Mouse (Mus musculus): Measurements from ENCODE around the gene Ms4a4c. TPM values are rescaled to one million over a fixed set of nuclear protein-coding genes. Genes with fewer than 3 reads are reported as not detected.
"Not testable (repeated sequence)": the region's sequence is repeated elsewhere in the genome, so short reads cannot be mapped to it uniquely, and the experiment has no call there.

Ms4a4c gene
- polyA plus RNA-seq, 1 experiment from 2014 or later, result not detected

GRCm38 (mm10) chr19:11411640-11412039 lies 7.1 kb downstream of the Ms4a4c start:
- Histone ChIP-seq H3K4me3 (no peak overlapping the region), H3K4me1 (no peaks in the 10 kb centered on the region), H3K27ac (replicated peaks) (no peak overlapping the region), H3K27me3 (replicated peaks; ENCODE audit: low read depth, poor library complexity, severe bottlenecking) (no peaks in the 10 kb centered on the region), H3K36me3 (replicated peaks) (no peaks in the 10 kb centered on the region), H3K9me3 (no peaks in the 10 kb centered on the region)
- WGBS, result 85% methylated on average over 1 of the region's 1 CpGs
- no peak for DNase-seq (ENCODE audit: low spot score)

GRCm38 (mm10) chr19:11414084-11414483 lies 9.5 kb downstream of the Ms4a4c start:
- Histone ChIP-seq H3K9me3 (no peaks in the 10 kb centered on the region), H3K27me3 (replicated peaks; ENCODE audit: low read depth, poor library complexity, severe bottlenecking) (no peaks in the 10 kb centered on the region), H3K4me3 (no peak overlapping the region), H3K36me3 (replicated peaks) (no peaks in the 10 kb centered on the region), H3K4me1 (no peaks in the 10 kb centered on the region), H3K27ac (replicated peaks) (no peak overlapping the region)
- WGBS, result 85% methylated on average over 1 of the region's 1 CpGs
- no peak for DNase-seq (ENCODE audit: low spot score)

DNA sequence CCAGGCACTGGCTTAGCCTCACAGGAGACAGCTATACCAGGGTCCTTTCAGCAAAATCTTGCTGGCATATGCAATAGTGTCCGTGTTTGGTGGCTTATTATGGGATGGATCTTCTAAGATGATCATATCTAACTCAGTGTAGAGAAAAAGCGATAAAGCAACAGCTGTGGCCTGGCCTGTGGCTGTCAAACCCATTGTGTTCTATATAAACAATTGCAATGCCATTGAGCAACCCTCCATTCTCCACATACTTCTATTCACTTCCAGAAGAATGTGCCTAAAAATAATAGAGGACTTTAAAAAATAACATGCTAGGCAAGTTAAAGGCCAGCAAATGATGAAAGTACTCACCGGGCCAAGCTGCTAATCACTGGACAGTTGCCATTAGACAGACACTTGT lies 11.0 kb downstream of the Ms4a4c start:
- no peaks in the 10 kb centered on the region for H3K9me3 ChIP-seq
- no peaks in the 10 kb centered on the region for H3K4me1 ChIP-seq
- H3K27me3 ChIP-seq (replicated peaks; ENCODE audit: low read depth, poor library complexity, severe bottlenecking), result no peaks in the 10 kb centered on the region
- H3K36me3 ChIP-seq (replicated peaks), result no peaks in the 10 kb centered on the region
- H3K27ac ChIP-seq (replicated peaks), result no peak overlapping the region
- no peak for DNase-seq (ENCODE audit: low spot score)
- H3K4me3 ChIP-seq, result no peak overlapping the region
- 74% methylated on average over 3 of the region's 3 CpGs for WGBS

DNA sequence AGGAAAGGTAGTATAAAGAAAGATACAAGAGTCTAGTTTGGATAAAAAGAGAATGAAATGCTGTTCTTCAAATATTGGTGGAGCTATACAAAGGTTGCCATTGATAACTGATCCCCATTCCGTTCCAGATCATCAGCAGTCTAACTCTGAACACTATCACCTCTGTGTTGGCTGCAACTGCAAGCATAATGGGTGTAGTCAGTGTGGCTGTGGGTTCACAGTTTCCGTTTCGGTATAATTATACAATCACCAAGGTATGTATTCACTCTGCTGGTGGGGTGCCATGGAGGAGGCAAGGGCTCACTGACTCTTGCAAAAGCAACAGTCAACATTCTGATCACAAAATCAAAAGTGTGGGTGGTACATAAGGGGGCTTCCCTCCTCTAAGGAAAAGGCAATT lies 14.3 kb downstream of the Ms4a4c start:
- WGBS, result 53% methylated on average over 3 of the region's 3 CpGs
- H3K36me3 ChIP-seq (replicated peaks); H3K27me3 ChIP-seq (replicated peaks; ENCODE audit: low read depth, poor library complexity, severe bottlenecking); H3K4me1 ChIP-seq; H3K4me3 ChIP-seq; DNase-seq (ENCODE audit: low spot score); H3K9me3 ChIP-seq; H3K27ac ChIP-seq (replicated peaks): not testable (repeated sequence)

DNA sequence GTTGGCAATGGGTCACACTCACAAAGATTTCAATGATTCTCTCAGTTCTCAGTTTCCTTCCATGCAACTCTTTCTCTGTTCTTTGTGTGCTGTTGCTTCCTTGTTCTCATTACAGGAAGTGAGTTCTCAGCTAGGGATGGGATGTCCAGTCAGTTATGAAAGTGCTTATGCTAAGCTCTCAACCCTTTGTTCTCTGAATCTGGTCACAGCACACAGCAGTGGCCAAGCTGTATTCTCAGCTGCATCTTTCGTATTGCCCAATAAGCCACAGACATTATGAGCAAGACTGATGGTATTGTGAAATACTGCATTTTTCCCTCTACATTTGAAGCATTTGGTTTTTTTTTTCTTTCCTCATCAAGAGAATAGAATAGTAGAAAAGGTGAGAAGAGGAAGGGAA lies 26.6 kb downstream of the Ms4a4c start:
- H3K4me3 ChIP-seq; H3K4me1 ChIP-seq; H3K9me3 ChIP-seq; H3K27ac ChIP-seq (replicated peaks); DNase-seq (ENCODE audit: low spot score); H3K27me3 ChIP-seq (replicated peaks; ENCODE audit: low read depth, poor library complexity, severe bottlenecking); H3K36me3 ChIP-seq (replicated peaks): not testable (repeated sequence)
- WGBS, result 87% methylated on average over 1 of the region's 1 CpGs

DNA sequence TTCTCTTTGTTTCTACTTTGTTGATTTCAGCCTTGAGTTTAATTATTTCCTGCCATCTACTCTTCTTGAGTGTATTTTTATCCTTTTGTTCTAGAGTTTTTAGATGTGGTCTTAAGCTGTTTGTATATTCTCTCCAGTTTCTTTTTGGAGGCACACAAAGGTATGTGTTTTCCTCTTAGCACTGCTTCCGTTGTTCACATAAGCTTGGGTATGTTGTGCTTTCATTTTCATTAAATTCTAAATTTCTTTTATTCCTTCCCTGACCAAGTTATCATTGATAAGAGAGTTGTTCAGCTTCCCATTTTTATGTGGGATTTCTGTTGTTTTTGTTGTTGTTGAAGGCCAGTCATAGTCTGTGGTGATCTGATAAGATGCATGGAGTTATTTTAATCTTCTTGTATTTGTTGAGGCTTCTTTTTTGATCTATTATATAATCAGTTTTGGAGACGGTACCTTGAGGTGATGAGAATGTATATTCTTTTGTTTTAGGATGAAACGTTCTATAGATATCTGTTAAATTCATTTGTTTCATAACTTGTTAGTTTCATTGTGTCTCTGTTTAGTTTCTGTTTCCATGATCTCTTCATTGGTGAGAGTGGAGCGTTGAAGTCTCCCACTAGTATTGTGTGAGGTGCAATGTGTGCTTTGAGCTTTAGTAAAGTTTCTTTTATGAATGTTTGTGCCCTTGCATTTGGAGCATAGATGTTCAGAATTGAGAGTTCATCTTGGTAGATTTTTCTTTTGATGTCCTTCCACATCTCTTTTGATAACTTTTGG lies 30.7 kb downstream of the Ms4a4c start:
- no peaks in the 10 kb centered on the region for H3K9me3 ChIP-seq
- DNase-seq (ENCODE audit: low spot score), result no peak
- no peaks in the 10 kb centered on the region for H3K4me1 ChIP-seq
- WGBS, result 90% methylated on average over 4 of the region's 4 CpGs
- H3K27ac ChIP-seq (replicated peaks), result no peak overlapping the region
- H3K4me3 ChIP-seq, result no peak overlapping the region
- H3K36me3 ChIP-seq (replicated peaks), result no peaks in the 10 kb centered on the region
- H3K27me3 ChIP-seq (replicated peaks; ENCODE audit: low read depth, poor library complexity, severe bottlenecking), result no peaks in the 10 kb centered on the region

DNA sequence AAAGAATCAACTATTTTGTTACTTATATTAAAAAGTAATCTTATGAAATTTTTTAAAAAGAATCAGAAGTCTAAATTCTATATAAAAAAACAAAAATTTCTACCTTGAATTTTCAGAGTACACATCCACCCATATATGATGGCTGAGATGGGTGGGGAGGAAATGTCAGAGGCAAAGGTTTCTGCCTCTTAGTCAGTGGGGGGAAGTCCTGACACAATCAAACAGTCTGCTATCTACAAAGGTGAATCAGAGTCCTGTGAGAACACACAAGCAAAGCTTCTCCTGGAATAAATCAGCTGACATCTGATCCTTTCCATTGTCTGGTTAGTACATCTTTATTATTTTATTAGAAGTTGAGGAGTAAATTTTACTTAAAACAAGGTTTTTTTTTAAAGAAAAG lies 38.8 kb downstream of the Ms4a4c start, which contains the start of gene Ms4a4b:
Gene Ms4a4b, plus strand, starts transcription at position 216 of the 400 bp plus-strand sequence.
- no peaks in the 10 kb centered on the region for H3K36me3 ChIP-seq (replicated peaks)
- DNase-seq (ENCODE audit: low spot score), result no peak
- no peaks in the 10 kb centered on the region for H3K4me1 ChIP-seq
- no peaks in the 10 kb centered on the region for H3K9me3 ChIP-seq
- no peaks in the 10 kb centered on the region for H3K27me3 ChIP-seq (replicated peaks; ENCODE audit: low read depth, poor library complexity, severe bottlenecking)
- H3K27ac ChIP-seq (replicated peaks), result no peak within 1 kb of the TSS
- H3K4me3 ChIP-seq, result no peak within 1 kb of the TSS

DNA sequence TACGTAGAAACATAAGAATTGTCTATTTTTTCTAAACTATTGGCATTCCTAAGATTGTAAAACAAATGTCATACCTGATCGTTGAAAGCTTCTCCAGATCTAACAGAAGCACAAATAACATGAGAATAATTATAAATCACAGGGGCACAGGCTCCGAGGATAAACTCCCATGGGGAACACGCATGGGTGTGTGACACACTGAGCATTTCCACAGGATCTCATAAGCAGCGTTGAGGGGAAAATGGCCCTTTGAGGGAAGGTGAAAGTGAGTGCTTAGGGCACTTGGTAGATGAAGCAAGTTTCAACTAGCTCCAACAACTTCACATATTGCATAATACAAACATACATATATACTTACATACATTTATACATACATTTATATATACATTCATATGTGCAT lies 39.4 kb downstream of the Ms4a4c start:
- WGBS, result 87% methylated on average over 5 of the region's 5 CpGs
- no peak for DNase-seq (ENCODE audit: low spot score)

DNA sequence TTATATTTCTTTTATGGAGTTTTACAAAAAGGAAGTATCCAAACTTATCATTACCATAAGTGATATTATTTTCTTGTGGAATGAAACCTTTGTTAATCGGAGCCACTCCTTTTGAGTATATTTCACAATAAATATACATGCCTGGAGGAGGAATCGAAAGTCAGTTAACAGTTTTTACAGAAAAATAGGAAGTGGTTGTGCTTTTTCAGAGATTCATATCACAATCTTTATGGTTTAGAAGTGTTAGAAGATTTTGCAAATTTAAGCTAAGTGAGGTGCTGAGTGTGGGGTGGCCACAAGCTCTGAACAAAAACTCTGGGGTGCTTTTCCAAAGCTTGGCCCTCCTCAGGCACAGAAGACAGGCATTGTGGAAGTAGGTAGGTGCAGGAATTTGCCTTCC lies 42.7 kb downstream of the Ms4a4c start:
- Histone ChIP-seq H3K4me3 (no peak overlapping the region), H3K9me3 (no peaks in the 10 kb centered on the region), H3K27ac (replicated peaks) (no peak overlapping the region), H3K36me3 (replicated peaks) (no peaks in the 10 kb centered on the region), H3K4me1 (no peaks in the 10 kb centered on the region), H3K27me3 (replicated peaks; ENCODE audit: low read depth, poor library complexity, severe bottlenecking) (no peaks in the 10 kb centered on the region)
- 89% methylated on average over 2 of the region's 2 CpGs for WGBS
- DNase-seq (ENCODE audit: low spot score), result no peak

More for the DNA sequence above, 39.4 kb downstream of the Ms4a4c start:
- Histone ChIP-seq H3K36me3 (replicated peaks) (no peaks in the 10 kb centered on the region), H3K4me3 (no peak overlapping the region), H3K4me1 (no peaks in the 10 kb centered on the region), H3K27me3 (replicated peaks; ENCODE audit: low read depth, poor library complexity, severe bottlenecking) (no peaks in the 10 kb centered on the region), H3K9me3 (no peaks in the 10 kb centered on the region), H3K27ac (replicated peaks) (no peak overlapping the region)

- not testable (repeated sequence) for H3K9me3 ChIP-seq; H3K36me3 ChIP-seq (replicated peaks); DNase-seq (ENCODE audit: low spot score); H3K4me1 ChIP-seq; H3K27me3 ChIP-seq (replicated peaks; ENCODE audit: low read depth, poor library complexity, severe bottlenecking); H3K27ac ChIP-seq (replicated peaks); H3K4me3 ChIP-seq
- WGBS, result 84% methylated on average over 4 of the region's 4 CpGs
Observed at GRCm38 (mm10) chr19:11459041-11459440, 54.5 kb downstream of the Ms4a4c start.

- 41% methylated on average over 1 of the region's 1 CpGs for WGBS
- H3K27ac ChIP-seq (replicated peaks); H3K4me1 ChIP-seq; H3K27me3 ChIP-seq (replicated peaks; ENCODE audit: low read depth, poor library complexity, severe bottlenecking); DNase-seq (ENCODE audit: low spot score); H3K4me3 ChIP-seq; H3K9me3 ChIP-seq; H3K36me3 ChIP-seq (replicated peaks): not testable (repeated sequence)
Observed at GRCm38 (mm10) chr19:11464795-11465194, 60.2 kb downstream of the Ms4a4c start.

DNA sequence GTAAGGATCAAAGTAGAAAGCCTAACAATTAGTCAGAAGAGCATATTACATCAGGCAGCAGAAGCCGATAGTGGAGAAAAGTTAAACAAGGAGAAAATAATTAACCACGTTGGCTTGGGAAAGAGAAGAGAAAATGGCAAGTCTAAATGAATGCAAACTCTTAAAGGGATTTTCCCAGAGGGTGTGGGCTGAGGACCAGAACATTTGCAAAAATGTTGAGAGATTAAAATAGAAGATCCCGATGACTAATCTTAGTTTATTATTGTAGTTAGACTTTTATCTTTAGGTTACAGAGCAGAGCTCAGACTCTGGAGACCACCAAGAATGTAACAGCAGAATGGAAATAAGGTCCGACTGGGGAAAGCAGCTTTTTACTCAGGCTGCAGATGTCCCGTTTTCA lies 61.9 kb downstream of the Ms4a4c start:
- DNase-seq (ENCODE audit: low spot score), result no peak

DNA sequence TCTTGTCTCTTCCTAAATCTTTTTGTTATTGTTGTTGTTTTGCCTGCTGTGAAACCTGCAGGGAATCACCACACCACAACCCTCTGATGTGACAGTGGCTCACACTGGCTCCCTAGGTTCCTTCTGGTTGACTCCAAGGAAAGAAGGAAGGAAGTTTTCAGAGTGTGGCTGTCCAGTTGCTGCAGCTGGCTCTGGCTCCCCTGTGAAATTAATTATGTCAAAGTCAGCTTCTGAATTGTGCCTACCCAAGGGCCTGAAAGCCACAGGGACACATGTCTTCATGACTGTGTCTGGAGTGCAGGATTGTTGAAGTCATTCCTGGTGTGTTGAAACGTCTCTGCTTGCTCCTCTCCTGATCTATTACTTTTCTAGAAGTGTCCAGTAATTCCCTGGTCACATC lies 63.8 kb downstream of the Ms4a4c start:
- H3K36me3 ChIP-seq (replicated peaks); H3K27ac ChIP-seq (replicated peaks); H3K4me1 ChIP-seq; H3K9me3 ChIP-seq; H3K27me3 ChIP-seq (replicated peaks; ENCODE audit: low read depth, poor library complexity, severe bottlenecking); DNase-seq (ENCODE audit: low spot score); H3K4me3 ChIP-seq: not testable (repeated sequence)
- WGBS, result 67% methylated on average over 1 of the region's 1 CpGs

More for the DNA sequence above, 61.9 kb downstream of the Ms4a4c start:
- H3K4me1 ChIP-seq, result no peaks in the 10 kb centered on the region
- H3K9me3 ChIP-seq, result no peaks in the 10 kb centered on the region
- no peak overlapping the region for H3K27ac ChIP-seq (replicated peaks)
- H3K27me3 ChIP-seq (replicated peaks; ENCODE audit: low read depth, poor library complexity, severe bottlenecking), result no peaks in the 10 kb centered on the region
- no peaks in the 10 kb centered on the region for H3K36me3 ChIP-seq (replicated peaks)
- WGBS, result 80% methylated on average over 5 of the region's 5 CpGs
- H3K4me3 ChIP-seq, result no peak overlapping the region
